Mouse (Mus musculus) A20 (cell line): ENCODE measurements around the gene Pdzrn4.

Experiments used
- DNase-seq: peaks from one replicate; pipeline ENCODE4 v3.0.0-alpha.2; 2011; ENCODE audit warnings: low read depth, low spot score

Gene Pdzrn4

GRCm38 (mm10) chr15:92500276-92500838 is 103.7 kb downstream of the Pdzrn4 start:
- no peak for DNase-seq

- no peak for DNase-seq
These were observed 106.1 kb downstream of the Pdzrn4 start for GRCm38 (mm10) chr15:92502797-92503196.

GRCm38 (mm10) chr15:92509372-92509771 is 112.7 kb downstream of the Pdzrn4 start:
- DNase-seq = no peak

GRCm38 (mm10) chr15:92515651-92516050 is 119.0 kb downstream of the Pdzrn4 start:
- no peak for DNase-seq

- no peak for DNase-seq
These were observed 124.1 kb downstream of the Pdzrn4 start for GRCm38 (mm10) chr15:92520677-92521225.

- DNase-seq = no peak
These were observed 125.0 kb downstream of the Pdzrn4 start for GRCm38 (mm10) chr15:92521686-92522085.

GRCm38 (mm10) chr15:92524917-92525316 is 128.2 kb downstream of the Pdzrn4 start:
- DNase-seq = no peak

GRCm38 (mm10) chr15:92525416-92525815 is 128.7 kb downstream of the Pdzrn4 start:
- no peak for DNase-seq

GRCm38 (mm10) chr15:92526731-92527130 is 130.1 kb downstream of the Pdzrn4 start:
- peak; percentile 29 for DNase-seq

GRCm38 (mm10) chr15:92543252-92543651 is 146.6 kb downstream of the Pdzrn4 start:
- DNase-seq = no peak

- no peak for DNase-seq
These were observed 150.7 kb downstream of the Pdzrn4 start for GRCm38 (mm10) chr15:92547294-92547911.

- DNase-seq = no peak
These were observed 158.4 kb downstream of the Pdzrn4 start for GRCm38 (mm10) chr15:92555012-92555574.

GRCm38 (mm10) chr15:92555716-92556115 is 159.0 kb downstream of the Pdzrn4 start:
- no peak for DNase-seq

- DNase-seq = no peak
These were observed 161.9 kb downstream of the Pdzrn4 start for GRCm38 (mm10) chr15:92558592-92558991.

GRCm38 (mm10) chr15:92562149-92562548 is 165.5 kb downstream of the Pdzrn4 start:
- no peak for DNase-seq

- no peak for DNase-seq
These were observed 166.9 kb downstream of the Pdzrn4 start for GRCm38 (mm10) chr15:92563576-92563975.

GRCm38 (mm10) chr15:92570526-92571243 is 174.0 kb downstream of the Pdzrn4 start:
- no peak for DNase-seq

GRCm38 (mm10) chr15:92571244-92571539 is 174.5 kb downstream of the Pdzrn4 start:
- DNase-seq = no peak

- no peak for DNase-seq
These were observed 180.8 kb downstream of the Pdzrn4 start for GRCm38 (mm10) chr15:92577476-92577875.

- DNase-seq = no peak
These were observed 183.5 kb downstream of the Pdzrn4 start for GRCm38 (mm10) chr15:92580217-92580616.

GRCm38 (mm10) chr15:92580742-92581383 is 184.2 kb downstream of the Pdzrn4 start:
- DNase-seq = no peak
